Mouse (Mus musculus) liver, embryonic 14.5 days (tissue): ENCODE results near the gene Nelfa. TPM values are rescaled to one million over a fixed set of nuclear protein-coding genes. Genes with fewer than 3 reads are reported as not detected.

Experiments
- ATAC-seq: fragments of 200-750 bp; cut with Nextera tagmentation; 2 replicates; pipeline ENCODE4 v1.8.0; 2017; ENCODE audit warnings: moderate number of reproducible peaks, mild to moderate bottlenecking, moderate library complexity; ENCODE audit not compliant: insufficient read depth
- DNase-seq, 3 experiments: peaks; one replicate each; pipeline ENCODE4 v3.0.0-alpha.2; 2012 to 2013; ENCODE audit warnings: low read depth in 3 of 3, low spot score in 3 of 3
- H3K27ac ChIP-seq: fragments of 300-500 bp; sonication (generic); 2 replicates; pipeline ENCODE4 v1.5.1; 2014; ENCODE audit warnings: moderate library complexity, mild to moderate bottlenecking, control low read depth, inconsistent platforms
- H3K27me3 ChIP-seq: fragments of 300-500 bp; sonication (generic); 2 replicates; pipeline ENCODE4 v1.6.1; 2014; ENCODE audit warnings: mild to moderate bottlenecking, low read length, moderate library complexity; ENCODE audit not compliant: control insufficient read depth, insufficient read depth
- H3K36me3 ChIP-seq: fragments of 300-500 bp; sonication (generic); replicated peaks from 2 replicates; pipeline ENCODE4 v1.6.1; 2014; ENCODE audit warnings: low read depth; ENCODE audit not compliant: control insufficient read depth, insufficient read depth
- H3K4me1 ChIP-seq, 2 experiments: fragments of 200-500 bp in 1 of 2; fragments of 300-500 bp in 1 of 2; sonication (generic) in 1 of 2; replicated peaks; 2 replicates each; pipeline ENCODE4 v1.6.1; 2012 to 2014; ENCODE audit warnings: antibody characterized with exemption in 1 of 2, inconsistent platforms in 1 of 2, low read length in 1 of 2; ENCODE audit not compliant: control insufficient read depth in 2 of 2, insufficient read depth in 2 of 2
- H3K4me2 ChIP-seq: fragments of 300-500 bp; sonication (generic); 2 replicates; pipeline ENCODE4 v1.6.1; 2014; ENCODE audit warnings: low read depth, mild to moderate bottlenecking, control low read depth, moderate library complexity
- H3K4me3 ChIP-seq, 2 experiments: fragments of 200-500 bp in 1 of 2; fragments of 300-500 bp in 1 of 2; sonication (generic) in 1 of 2; 2 replicates each; pipeline ENCODE4 v1.5.1; 2012 to 2014; ENCODE audit warnings: low read depth in 2 of 2, low read length in 2 of 2, mild to moderate bottlenecking in 2 of 2, control low read depth in 1 of 2, inconsistent platforms in 1 of 2, moderate library complexity in 1 of 2; ENCODE audit not compliant: insufficient read depth in 1 of 2
- H3K9ac ChIP-seq: fragments of 300-500 bp; sonication (generic); replicated peaks from 2 replicates; pipeline ENCODE4 v1.6.1; 2014; ENCODE audit warnings: mild to moderate bottlenecking, control low read depth, moderate library complexity
- H3K9me3 ChIP-seq: fragments of 300-500 bp; sonication (generic); 2 replicates; pipeline ENCODE4 v1.6.1; 2016; ENCODE audit warnings: low read length, mixed read lengths; ENCODE audit not compliant: control insufficient read depth
- CTCF ChIP-seq: IDR thresholded peaks from 2 replicates; pipeline ENCODE4 v1.5.1; 2016; ENCODE audit warnings: antibody characterized with exemption, low read depth, control low read depth
- EP300 ChIP-seq: IDR thresholded peaks from 2 replicates; pipeline ENCODE4 v1.6.1; 2016; ENCODE audit warnings: antibody characterized with exemption, low read depth
- WGBS: fragments of 180-500 bp; shearing (Covaris S2); extraction: QIAGEN DNeasy Blood & Tissue Kit; methylation state at CpG from one replicate; pipeline ENCODE4 v1.1.7; 2014; ENCODE audit not compliant: insufficient replicate concordance; 5-methylcytosine and 5-hydroxymethylcytosine counted together
- polyA plus RNA-seq, 2 experiments: library from polyadenylated mRNA; depleted of rRNA in 1 of 2; stranded (reverse) in 1 of 2; unstranded in 1 of 2; fragments of >200 nt; fragmentation: Nextera tagmentation in 1 of 2; extraction: Ambion mirVana in 1 of 2; gene quantifications; 2 replicates each; pipeline versions ENCODE4 v1.2.1 to v1.2.3; 2012 to 2014

Nelfa gene
- polyA plus RNA-seq (2012; rRNA removed), result 20.2 and 22.6 TPM in 2 replicates
- 21.3 and 24.1 TPM in 2 replicates for polyA plus RNA-seq (2014; fragmentation: Nextera tagmentation; extraction: Ambion mirVana)

GRCm38 (mm10) chr5:33936120-33936707 is at the start of gene Nelfa:
TSS of gene Nelfa (minus strand) at chr5:33936413.
- ATAC-seq, result peak; percentile 92
- peak within 1 kb of the TSS; percentile 93 for H3K4me2 ChIP-seq
- peak within 1 kb of the TSS; percentile 76 for H3K27ac ChIP-seq
- H3K9ac ChIP-seq, result peak within 1 kb of the TSS; percentile 86
- WGBS, result under 1% methylated on average over 61 of the region's 61 CpGs
- TF ChIP-seq CTCF, result no peak
- TF ChIP-seq EP300, result peak; percentile 10; the same call in 1 of the 2 replicates
- no peaks in the 10 kb centered on the region for H3K27me3 ChIP-seq
- peak within 1 kb of the TSS; percentile 82 to 83 for H3K4me3 ChIP-seq
- no peaks in the 10 kb centered on the region; the same call in 1 of the 2 replicates for H3K36me3 ChIP-seq
- DNase-seq, result peak; percentile 92 to 93 (median 92)
- H3K9me3 ChIP-seq, result no peaks in the 10 kb centered on the region; the same call in 1 of the 2 replicates
- H3K4me1 ChIP-seq, result peaks cover 21 to 22% of the 10 kb centered on the region in 2 experiments

GRCm38 (mm10) chr5:33983309-33984121 is 47.3 kb upstream of the Nelfa start, which contains the start of gene Gm1673:
TSS of gene Gm1673 (plus strand) at chr5:33983433.
- WGBS, result under 1% methylated on average over 87 of the region's 88 CpGs
- DNase-seq, result no peak
- no peak within 1 kb of the TSS for H3K9ac ChIP-seq
- no peaks in the 10 kb centered on the region for H3K9me3 ChIP-seq
- ATAC-seq, result 0 out of 2 replicates have a peak, but pooled peaks have one; percentile 18
- peak within 1 kb of the TSS; percentile 58 for H3K4me2 ChIP-seq
- TF ChIP-seq CTCF (no peak), EP300 (no peak)
- peak within 1 kb of the TSS; percentile 55 to 63 for H3K4me3 ChIP-seq
- no peaks in the 10 kb centered on the region for H3K4me1 ChIP-seq
- H3K27ac ChIP-seq, result no peak within 1 kb of the TSS
- no peaks in the 10 kb centered on the region for H3K36me3 ChIP-seq
- H3K27me3 ChIP-seq, result peaks cover 23% of the 10 kb centered on the region

DNA sequence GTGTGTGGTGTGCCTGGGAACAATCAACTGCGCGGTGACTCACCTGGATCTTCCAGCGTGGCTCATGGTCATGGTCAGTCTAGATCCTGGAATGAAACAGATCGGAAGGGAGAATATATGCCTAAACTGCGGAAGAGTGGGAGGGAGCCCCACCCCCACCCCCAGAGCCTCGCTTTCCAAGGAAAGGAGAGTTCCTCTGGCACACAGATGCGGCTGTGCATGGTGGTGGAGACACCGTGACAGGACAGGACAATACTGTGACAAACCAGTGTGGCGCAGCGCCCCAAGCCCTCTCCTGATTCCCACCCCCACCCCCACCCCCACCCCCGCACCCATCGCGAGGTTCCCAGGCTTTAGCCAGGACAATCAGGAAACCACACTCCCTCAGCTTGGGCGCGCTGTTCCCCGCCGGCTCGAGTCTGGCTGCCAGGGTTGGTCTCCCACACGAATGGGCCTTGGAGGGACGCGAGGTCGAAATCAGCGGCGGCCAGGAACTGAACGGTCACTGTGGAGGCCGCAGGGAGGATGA is 46.6 kb upstream of the Nelfa start:
- H3K4me2 ChIP-seq, result peak overlapping the region; percentile 58
- H3K4me1 ChIP-seq, result no peaks in the 10 kb centered on the region
- no peak overlapping the region for H3K9ac ChIP-seq
- peak overlapping the region; percentile 55 to 63 for H3K4me3 ChIP-seq
- H3K27ac ChIP-seq, result no peak overlapping the region
- no peak for DNase-seq
- TF ChIP-seq CTCF, result no peak
- no peak for TF ChIP-seq EP300
- no peaks in the 10 kb centered on the region for H3K9me3 ChIP-seq
- 5% methylated on average over 26 of the region's 26 CpGs for WGBS
- H3K36me3 ChIP-seq, result no peaks in the 10 kb centered on the region
- peaks cover 23% of the 10 kb centered on the region for H3K27me3 ChIP-seq
- no peak for ATAC-seq

- TF ChIP-seq CTCF (no peak), EP300 (no peak)
- H3K9me3 ChIP-seq, result no peaks in the 10 kb centered on the region
- no peak overlapping the region for H3K9ac ChIP-seq
- H3K36me3 ChIP-seq, result no peaks in the 10 kb centered on the region
- no peak overlapping the region for H3K27ac ChIP-seq
- H3K4me2 ChIP-seq, result no peak overlapping the region
- ATAC-seq, result no peak
- DNase-seq, result no peak
- H3K4me1 ChIP-seq, result no peaks in the 10 kb centered on the region
- WGBS, result 24% methylated on average over 3 of the region's 3 CpGs
- H3K4me3 ChIP-seq, result no peak overlapping the region
- no peaks in the 10 kb centered on the region for H3K27me3 ChIP-seq
Observed at GRCm38 (mm10) chr5:33976267-33976666, 40.1 kb upstream of the Nelfa start.

DNA sequence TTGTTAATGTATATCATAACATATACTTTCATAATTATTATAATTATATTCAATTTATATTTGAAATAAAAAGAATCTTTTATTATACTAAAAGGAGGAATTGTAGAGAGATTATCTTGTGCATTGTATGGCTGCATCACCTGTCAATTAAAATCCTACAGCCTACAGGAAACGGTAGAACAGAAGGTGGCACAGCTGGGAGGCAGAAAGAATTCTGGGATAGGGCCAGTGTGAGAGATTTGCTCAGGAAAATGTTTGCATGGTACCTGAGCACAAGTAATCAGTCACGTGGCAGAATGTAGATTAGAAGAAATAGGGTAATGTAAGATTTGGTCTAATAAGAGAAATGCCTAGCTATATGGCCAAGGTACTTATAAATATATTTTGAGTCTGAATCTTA is 38.5 kb upstream of the Nelfa start:
- H3K4me2 ChIP-seq, result no peak overlapping the region
- ATAC-seq (no peak), DNase-seq (no peak)
- WGBS, result 37% methylated on average over 2 of the region's 2 CpGs
- no peak overlapping the region for H3K27ac ChIP-seq
- no peaks in the 10 kb centered on the region for H3K9me3 ChIP-seq
- TF ChIP-seq EP300 (no peak), CTCF (no peak)
- H3K4me3 ChIP-seq, result no peak overlapping the region
- H3K36me3 ChIP-seq, result no peaks in the 10 kb centered on the region
- no peaks in the 10 kb centered on the region for H3K4me1 ChIP-seq
- H3K27me3 ChIP-seq, result no peaks in the 10 kb centered on the region
- no peak overlapping the region for H3K9ac ChIP-seq
